In genomic region chr11:80199316-80199715, GRCm38 (mm10) we compare ENCODE assay signal across 25 mouse cellular contexts. TPM values are rescaled to one million over a fixed set of nuclear protein-coding genes. Genes with fewer than 3 reads are reported as not detected.
A peak's percentile ranks its signal among the peaks of the same experiment; 100 is the strongest.
DNase-seq lines count a peak whose midpoint lies in the region; ATAC-seq and TF ChIP-seq lines count a peak whose summit lies in the region.
"Had no signal": no experiment of that assay in that cellular context is flagged by ENCODE, and none has a peak within 500 bp of the region (broad histone marks: within the 10 kb centered on the region; RNA-seq: fewer than 3 reads in every experiment).

No protein-coding gene starts in this region.

- H3K27ac ChIP-seq in liver, embryonic 12.5 days: no peak overlapping the region
- H3K27ac ChIP-seq in liver, embryonic 11.5 days (ENCODE audit: low read depth, low read length): no peak overlapping the region
- no peak overlapping the region for H3K27ac ChIP-seq in liver, embryonic 15.5 days (replicated peaks)
- 0 out of 2 replicates have a peak overlapping the region, but pooled peaks have one; percentile 30 for H3K27ac ChIP-seq in liver, postnatal 0 days (ENCODE audit: low read depth)
- H3K27ac ChIP-seq: embryonic facial prominence, embryonic 10.5 days; embryonic facial prominence, embryonic 12.5 days; forebrain, embryonic 13.5 days had no signal

- 0 out of 2 replicates have a peak, but pooled peaks have one; percentile 35 for ATAC-seq in liver, embryonic 12.5 days
- no peak; the same call in 1 of the 2 replicates for ATAC-seq in liver, embryonic 11.5 days (replicated peaks; ENCODE audit: low FRiP score)
- ATAC-seq in liver, embryonic 15.5 days (ENCODE audit: insufficient read depth): peak; percentile 47
- ATAC-seq in liver, postnatal 0 days: peak; percentile 80
- no peak for ATAC-seq in frontal cortex, adult (ENCODE audit: low TSS enrichment)
- ATAC-seq: activated CD4-positive, CD25-positive, alpha-beta regulatory T cell, adult 4 months; CD4-positive, CD25-positive, alpha-beta regulatory T cell, adult 4 months; forebrain, embryonic 13.5 days; Patski had no signal

- H3K36me3 ChIP-seq in liver, embryonic 12.5 days: peaks cover 11% of the 10 kb centered on the region
- peaks cover 6% of the 10 kb centered on the region for H3K36me3 ChIP-seq in liver, embryonic 11.5 days (ENCODE audit: control insufficient read depth, insufficient read depth, low read length)
- peaks cover 12% of the 10 kb centered on the region for H3K36me3 ChIP-seq in liver, embryonic 15.5 days (replicated peaks)
- H3K36me3 ChIP-seq in liver, postnatal 0 days (replicated peaks; ENCODE audit: insufficient read depth, low read length): peaks cover 13% of the 10 kb centered on the region

- H3K9ac ChIP-seq in liver, embryonic 12.5 days: no peak overlapping the region
- H3K9ac ChIP-seq in liver, embryonic 11.5 days (ENCODE audit: low read depth, low read length): no peak overlapping the region
- no peak overlapping the region for H3K9ac ChIP-seq in liver, embryonic 15.5 days
- no peak overlapping the region for H3K9ac ChIP-seq in liver, postnatal 0 days (replicated peaks)
- H3K9ac ChIP-seq: embryonic facial prominence, embryonic 12.5 days; forebrain, embryonic 13.5 days had no signal

- H3K9me3 ChIP-seq in liver, embryonic 12.5 days (replicated peaks): no peaks in the 10 kb centered on the region
- no peaks in the 10 kb centered on the region for H3K9me3 ChIP-seq in liver, embryonic 11.5 days (ENCODE audit: control insufficient read depth, low read length)
- H3K9me3 ChIP-seq in liver, embryonic 15.5 days (replicated peaks): no peaks in the 10 kb centered on the region; the same call in 1 of the 2 replicates
- no peaks in the 10 kb centered on the region for H3K9me3 ChIP-seq in liver, postnatal 0 days (ENCODE audit: low read length)
- H3K9me3 ChIP-seq: embryonic facial prominence, embryonic 10.5 days; embryonic facial prominence, embryonic 12.5 days; forebrain, embryonic 13.5 days had no signal

- WGBS in liver, embryonic 12.5 days (ENCODE audit: insufficient replicate concordance): 66% methylated on average over 3 of the region's 3 CpGs
- 86% methylated on average over 3 of the region's 3 CpGs for WGBS in liver, embryonic 11.5 days
- WGBS in liver, embryonic 15.5 days (ENCODE audit: insufficient replicate concordance): 60% methylated on average over 3 of the region's 3 CpGs
- WGBS in liver, postnatal 0 days (ENCODE audit: insufficient replicate concordance): 73% methylated on average over 3 of the region's 3 CpGs

- no peak for TF ChIP-seq EP300 in liver, postnatal 0 days (IDR thresholded peaks at IDR 0.05; ENCODE audit: low read depth)

- H3K4me3 ChIP-seq in liver, embryonic 12.5 days: no peak overlapping the region
- H3K4me3 ChIP-seq in liver, embryonic 11.5 days (ENCODE audit: low read depth, low read length): no peak overlapping the region
- H3K4me3 ChIP-seq in liver, embryonic 15.5 days (replicated peaks): no peak overlapping the region
- H3K4me3 ChIP-seq in liver, postnatal 0 days (ENCODE audit: low read depth, low read length): no peak overlapping the region
- H3K4me3 ChIP-seq: embryonic facial prominence, embryonic 10.5 days; embryonic facial prominence, embryonic 12.5 days; forebrain, embryonic 13.5 days had no signal

- TF ChIP-seq CTCF in liver, postnatal 0 days (IDR thresholded peaks at IDR 0.05; ENCODE audit: low read depth): no peak

- no peaks in the 10 kb centered on the region for H3K4me1 ChIP-seq in liver, embryonic 12.5 days
- H3K4me1 ChIP-seq in liver, embryonic 11.5 days (replicated peaks; ENCODE audit: control insufficient read depth, insufficient read depth, low read length): no peaks in the 10 kb centered on the region
- no peaks in the 10 kb centered on the region for H3K4me1 ChIP-seq in liver, embryonic 15.5 days (replicated peaks)
- peaks cover 2% of the 10 kb centered on the region; the same call in 1 of the 2 replicates for H3K4me1 ChIP-seq in liver, postnatal 0 days (ENCODE audit: insufficient read depth)
- H3K4me1 ChIP-seq: embryonic facial prominence, embryonic 10.5 days; embryonic facial prominence, embryonic 12.5 days; forebrain, embryonic 13.5 days had no signal

- peak; percentile 83 for DNase-seq in heart, adult 11 months
- no peak for DNase-seq in heart, adult 8-10 months (ENCODE audit: low spot score)
- DNase-seq in liver, embryonic 11.5 days (ENCODE audit: low spot score): no peak
- DNase-seq in liver, postnatal 0 days: no peak
- DNase-seq in thymus, postnatal 0 days (ENCODE audit: low spot score): no peak
- DNase-seq: adrenal gland, adult 8-10 months; adrenal gland, postnatal 14 days; adrenal gland, postnatal 36 days; B cell, adult 2 months; cerebellum, adult 11-12 months; cerebellum, adult 2 months; cerebellum, adult 9-10 months; cerebellum, postnatal 10 days; cerebellum, postnatal 25 days had no signal

- H3K4me2 ChIP-seq in liver, embryonic 12.5 days: no peak overlapping the region
- no peak overlapping the region for H3K4me2 ChIP-seq in liver, embryonic 11.5 days
- no peak overlapping the region for H3K4me2 ChIP-seq in liver, embryonic 15.5 days
- H3K4me2 ChIP-seq in liver, postnatal 0 days (ENCODE audit: low read depth, low read length): no peak overlapping the region
- H3K4me2 ChIP-seq: embryonic facial prominence, embryonic 12.5 days; forebrain, embryonic 13.5 days had no signal

- no peaks in the 10 kb centered on the region for H3K27me3 ChIP-seq in liver, embryonic 12.5 days (replicated peaks)
- H3K27me3 ChIP-seq in liver, embryonic 11.5 days (replicated peaks; ENCODE audit: control insufficient read depth, insufficient read depth, low read length): no peaks in the 10 kb centered on the region
- no peaks in the 10 kb centered on the region for H3K27me3 ChIP-seq in liver, embryonic 15.5 days
- no peaks in the 10 kb centered on the region for H3K27me3 ChIP-seq in liver, postnatal 0 days (ENCODE audit: insufficient read depth, low read length)
- H3K27me3 ChIP-seq: CH12.LX; embryonic facial prominence, embryonic 12.5 days; forebrain, embryonic 13.5 days; Patski had no signal

RNA-seq across cellular contexts. Expression of gene Rhot1, which starts 9.5 kb away (rescaled TPM):
- 10 to 100 TPM; 52.5 to 66.9 (median 60.3) TPM for total RNA-seq in heart, adult 8-10 months (2022)
- polyA plus RNA-seq in liver, embryonic 12.5 days (2016; fragmentation: Nextera tagmentation; extraction: Ambion mirVana): 36.7 and 36.9 TPM in 2 replicates
- 49.4 and 54.7 TPM in 2 replicates for polyA plus RNA-seq in liver, embryonic 11.5 days (2014; fragmentation: Nextera tagmentation; extraction: Ambion mirVana)
- polyA plus RNA-seq in liver, embryonic 15.5 days (2015; fragmentation: Nextera tagmentation; extraction: Ambion mirVana): 21.5 and 22.0 TPM in 2 replicates
- polyA plus RNA-seq in liver, postnatal 0 days (2015; fragmentation: Nextera tagmentation; extraction: Ambion mirVana): 22.7 and 24.6 TPM in 2 replicates
- 40.3 and 42.8 TPM in 2 replicates for polyA plus RNA-seq in thymus, postnatal 0 days (2015; fragmentation: Nextera tagmentation; extraction: Ambion mirVana)

RNA-seq across cellular contexts. Expression of gene Rnf135, which starts 15.7 kb away (rescaled TPM):
- 1 to 10 TPM; 5.8 to 6.0 (median 5.9) TPM for total RNA-seq in heart, adult 8-10 months (2022)
- polyA plus RNA-seq in liver, embryonic 12.5 days (2016; fragmentation: Nextera tagmentation; extraction: Ambion mirVana): 4.2 and 5.0 TPM in 2 replicates
- polyA plus RNA-seq in liver, embryonic 11.5 days (2014; fragmentation: Nextera tagmentation; extraction: Ambion mirVana): 5.7 and 5.9 TPM in 2 replicates
- 5.3 and 6.1 TPM in 2 replicates for polyA plus RNA-seq in liver, embryonic 15.5 days (2015; fragmentation: Nextera tagmentation; extraction: Ambion mirVana)
- polyA plus RNA-seq in liver, postnatal 0 days (2015; fragmentation: Nextera tagmentation; extraction: Ambion mirVana): 6.8 and 7.7 TPM in 2 replicates
- polyA plus RNA-seq in thymus, postnatal 0 days (2015; fragmentation: Nextera tagmentation; extraction: Ambion mirVana): 7.7 and 8.2 TPM in 2 replicates

RNA-seq across cellular contexts. Expression of gene Adap2, which starts 45.4 kb away (rescaled TPM):
- 10 to 100 TPM in 2 of 4 experiments, 1 to 10 TPM in 2; 8.3 to 12.5 (median 9.9) TPM for total RNA-seq in heart, adult 8-10 months (2022)
- polyA plus RNA-seq in liver, embryonic 12.5 days (2016; fragmentation: Nextera tagmentation; extraction: Ambion mirVana): 2.7 and 2.8 TPM in 2 replicates
- polyA plus RNA-seq in liver, embryonic 11.5 days (2014; fragmentation: Nextera tagmentation; extraction: Ambion mirVana): 2.6 and 2.7 TPM in 2 replicates
- 6.5 and 8.2 TPM in 2 replicates for polyA plus RNA-seq in liver, embryonic 15.5 days (2015; fragmentation: Nextera tagmentation; extraction: Ambion mirVana)
- polyA plus RNA-seq in liver, postnatal 0 days (2015; fragmentation: Nextera tagmentation; extraction: Ambion mirVana): 10.8 and 12.1 TPM in 2 replicates
- polyA plus RNA-seq in thymus, postnatal 0 days (2015; fragmentation: Nextera tagmentation; extraction: Ambion mirVana): 3.2 and 4.1 TPM in 2 replicates
- total RNA-seq: CH12.LX, G1E had no signal
- polyA plus RNA-seq: G1E had no signal

RNA-seq across cellular contexts. Expression of gene Tefm, which starts 57.3 kb away (rescaled TPM):
- 10 to 100 TPM; 30.1 to 36.3 (median 33.2) TPM for total RNA-seq in heart, adult 8-10 months (2022)
- polyA plus RNA-seq in liver, embryonic 12.5 days (2016; fragmentation: Nextera tagmentation; extraction: Ambion mirVana): 18.2 and 22.4 TPM in 2 replicates
- polyA plus RNA-seq in liver, embryonic 11.5 days (2014; fragmentation: Nextera tagmentation; extraction: Ambion mirVana): 31.9 and 35.2 TPM in 2 replicates
- 11.9 and 12.2 TPM in 2 replicates for polyA plus RNA-seq in liver, embryonic 15.5 days (2015; fragmentation: Nextera tagmentation; extraction: Ambion mirVana)
- polyA plus RNA-seq in liver, postnatal 0 days (2015; fragmentation: Nextera tagmentation; extraction: Ambion mirVana): 17.1 and 18.0 TPM in 2 replicates
- 39.2 and 41.0 TPM in 2 replicates for polyA plus RNA-seq in thymus, postnatal 0 days (2015; fragmentation: Nextera tagmentation; extraction: Ambion mirVana)

Comparison
In these comparisons a context has a peak if more than half of its experiments do, and no peak if none do; other contexts are left out.
1. ATAC-seq: peak in liver, embryonic 12.5 days (single experiment), liver, embryonic 15.5 days (single experiment) and liver, postnatal 0 days (single experiment); none in liver, embryonic 11.5 days (single experiment) and frontal cortex, adult (single experiment).